Mouse (Mus musculus): Measurements from ENCODE around the gene Ipo5.

Gene Ipo5

DNA sequence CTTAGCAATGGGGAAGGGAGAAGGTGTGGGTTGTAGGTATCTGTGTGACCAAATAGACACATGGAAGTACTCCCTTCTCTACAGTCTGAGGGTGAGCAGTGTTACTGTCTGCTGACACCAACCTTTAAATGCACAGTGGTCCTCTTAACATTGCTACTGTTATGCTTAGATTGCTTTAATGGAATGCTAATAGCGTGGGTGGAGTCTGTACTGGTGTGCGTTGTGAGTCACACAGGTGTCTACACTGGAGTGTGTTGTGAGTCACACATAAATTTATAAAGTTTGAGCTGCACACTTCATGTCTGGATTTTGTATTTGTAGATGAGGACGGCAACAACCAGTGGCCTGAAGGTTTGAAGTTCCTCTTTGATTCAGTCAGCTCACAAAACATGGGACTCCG is 10.8 kb downstream of the Ipo5 start:
- DNase-seq (ENCODE audit: inconsistent age in 2 of 2, low spot score in 1 of 2) = no peak

DNA sequence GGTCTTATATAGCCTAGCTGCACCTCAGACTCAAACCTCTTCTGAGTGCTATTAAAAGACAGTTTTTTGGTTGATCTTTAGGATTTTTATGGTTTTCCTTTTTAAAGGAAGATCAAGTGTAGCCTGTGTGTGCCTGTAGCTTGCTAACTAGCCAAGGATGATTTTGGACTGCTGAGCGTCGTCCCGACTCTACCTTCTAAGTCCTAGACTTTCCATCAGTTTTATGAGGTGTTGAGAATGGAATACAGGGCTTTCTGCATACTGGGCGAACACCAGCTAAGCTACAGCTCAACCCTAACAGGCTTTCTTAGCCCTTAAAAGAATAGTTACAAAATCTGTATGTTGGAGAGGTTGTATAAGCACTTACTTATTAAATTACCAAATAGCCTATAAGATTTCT is 13.0 kb downstream of the Ipo5 start:
- no peak for DNase-seq (ENCODE audit: inconsistent age in 2 of 2, low spot score in 1 of 2)

DNA sequence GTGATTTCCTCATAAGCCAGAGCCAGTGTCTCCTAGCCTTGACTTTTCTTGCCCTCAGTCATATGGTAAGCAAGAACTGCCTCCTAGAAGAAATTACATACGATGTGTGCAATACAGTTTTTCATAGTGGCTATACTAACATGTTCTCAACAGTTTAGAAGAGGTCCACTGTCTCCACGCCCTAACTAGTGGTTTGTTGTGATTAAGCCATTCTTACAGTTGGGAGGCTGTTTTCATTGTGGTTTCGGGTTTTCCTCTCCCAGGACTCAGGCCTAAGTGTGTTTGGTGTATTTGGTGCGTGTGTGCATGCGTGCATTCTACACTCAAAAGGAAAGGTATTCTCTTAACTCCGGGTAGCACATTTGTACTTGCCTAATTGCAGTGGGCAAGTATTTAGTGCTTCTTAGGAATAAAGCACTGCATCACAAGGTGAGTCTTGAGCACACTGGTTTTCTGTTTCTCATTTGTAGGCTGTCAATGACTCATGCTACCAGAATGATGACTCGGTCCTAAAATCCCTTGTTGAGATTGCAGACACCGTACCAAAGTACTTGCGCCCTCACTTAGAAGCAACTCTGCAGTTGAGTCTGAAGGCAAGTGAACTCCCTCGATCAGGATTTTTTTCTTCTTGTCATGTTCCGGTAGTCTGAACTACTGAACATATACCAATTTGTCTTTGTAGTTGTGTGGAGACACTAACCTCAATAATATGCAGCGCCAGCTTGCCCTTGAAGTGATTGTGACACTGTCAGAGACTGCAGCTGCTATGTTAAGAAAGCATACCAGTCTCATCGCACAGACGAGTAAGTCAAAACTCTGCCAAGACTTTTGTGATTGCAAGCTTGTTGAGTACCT is 14.9 kb downstream of the Ipo5 start:
- DNase-seq (ENCODE audit: inconsistent age in 2 of 2, low spot score in 1 of 2) = peak in 1 of 2 experiments; percentile 71

DNA sequence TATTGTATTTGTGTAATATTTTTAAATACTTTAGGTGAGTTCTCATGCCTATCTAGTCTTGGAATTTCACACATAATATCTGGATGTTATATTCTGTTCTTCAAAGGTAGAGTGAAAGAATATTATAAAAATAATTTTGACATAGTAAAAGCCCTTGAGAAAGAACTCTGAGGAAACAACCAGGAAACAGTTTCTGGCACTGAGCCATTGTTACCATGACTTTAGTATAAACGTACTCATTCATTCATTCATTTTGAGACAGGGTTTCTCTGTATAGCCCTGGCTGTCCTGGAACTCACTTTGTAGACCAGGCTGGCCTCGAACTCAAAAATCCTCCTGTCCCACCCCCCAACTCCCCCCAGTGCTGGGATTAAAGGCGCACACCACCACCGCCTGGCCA is 20.2 kb downstream of the Ipo5 start:
- DNase-seq (ENCODE audit: inconsistent age in 2 of 2, low spot score in 1 of 2) = no peak

DNA sequence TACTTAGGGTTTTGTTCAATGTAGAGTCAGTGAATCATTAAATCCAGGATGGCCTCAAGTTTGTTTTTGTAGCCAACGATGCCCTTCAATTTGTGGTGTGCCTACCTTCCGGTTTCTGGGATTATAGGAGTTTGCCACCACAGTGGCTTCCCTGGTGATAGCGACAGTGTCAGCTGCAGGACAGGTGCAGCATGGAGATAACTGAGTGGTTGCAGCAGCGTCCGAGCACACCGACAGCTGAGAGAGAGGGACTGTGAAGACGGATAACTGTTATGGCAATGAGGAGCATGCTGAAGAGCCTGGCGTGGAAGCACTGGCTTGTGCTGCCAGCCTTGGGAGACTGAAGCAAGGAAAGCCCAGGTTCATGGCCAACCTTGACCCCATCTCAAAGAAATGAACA is 22.6 kb downstream of the Ipo5 start:
- DNase-seq (ENCODE audit: inconsistent age in 2 of 2, low spot score in 1 of 2) = no peak

DNA sequence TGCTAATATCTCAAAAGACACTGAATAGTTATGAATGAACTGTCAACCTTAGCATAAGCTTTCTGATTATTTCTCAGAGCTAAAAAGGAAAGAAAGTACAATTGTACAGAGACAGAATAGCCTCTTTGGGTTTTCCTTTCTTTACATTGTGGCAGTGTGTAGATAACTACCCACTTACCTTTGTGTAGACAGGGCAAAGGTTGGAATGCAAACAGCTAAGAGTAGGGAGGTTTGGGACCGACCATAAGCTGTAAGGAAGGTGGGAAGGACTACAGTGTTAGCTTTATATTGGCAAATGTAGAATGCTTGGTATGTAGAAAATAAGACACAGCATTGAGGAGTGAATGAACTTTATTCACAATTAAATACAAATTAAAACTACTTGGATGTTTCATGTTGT is 26.1 kb downstream of the Ipo5 start:
- DNase-seq (ENCODE audit: inconsistent age in 2 of 2, low spot score in 1 of 2) = no peak

DNA sequence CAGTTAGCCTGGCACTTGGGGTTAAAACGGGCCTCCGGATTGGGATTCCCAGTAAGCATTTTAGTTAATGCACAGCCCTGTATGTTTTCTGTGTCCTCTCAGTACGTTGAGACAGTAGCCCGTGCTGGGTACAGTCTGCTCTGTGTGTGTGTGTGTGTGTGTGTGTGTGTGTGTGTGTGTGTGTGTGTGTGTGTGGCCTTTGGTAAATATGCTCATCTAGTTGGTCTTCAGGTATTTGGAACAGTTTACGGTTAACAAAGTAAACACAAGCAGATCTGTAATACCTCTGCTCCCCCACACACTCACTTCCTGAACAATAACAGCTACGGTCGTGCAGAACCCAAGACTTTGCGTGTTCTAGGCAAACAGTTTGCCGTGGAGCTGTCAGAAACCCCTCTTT is 31.8 kb downstream of the Ipo5 start:
- no peak for DNase-seq (ENCODE audit: inconsistent age in 2 of 2, low spot score in 1 of 2)

DNA sequence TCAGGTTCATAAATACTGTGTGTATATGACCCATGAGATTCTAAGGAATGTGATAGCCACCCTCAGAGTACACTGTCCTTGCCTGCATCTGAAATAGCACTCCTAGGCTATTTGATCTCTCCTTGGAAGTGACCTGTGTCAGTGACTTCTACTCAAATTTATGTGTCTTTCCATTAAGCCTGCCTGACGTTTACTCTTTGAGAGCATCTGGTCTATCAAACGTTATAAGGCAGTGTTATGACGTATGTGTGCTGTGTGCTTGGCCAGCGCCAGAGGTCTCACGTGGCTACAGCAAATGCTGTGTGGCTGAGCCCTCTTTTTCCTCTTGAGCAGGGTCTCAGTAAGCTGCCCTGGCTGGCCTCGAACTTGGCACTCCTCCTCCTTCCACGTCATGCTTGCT is 34.1 kb downstream of the Ipo5 start:
- no peak for DNase-seq (ENCODE audit: inconsistent age in 2 of 2, low spot score in 1 of 2)

DNA sequence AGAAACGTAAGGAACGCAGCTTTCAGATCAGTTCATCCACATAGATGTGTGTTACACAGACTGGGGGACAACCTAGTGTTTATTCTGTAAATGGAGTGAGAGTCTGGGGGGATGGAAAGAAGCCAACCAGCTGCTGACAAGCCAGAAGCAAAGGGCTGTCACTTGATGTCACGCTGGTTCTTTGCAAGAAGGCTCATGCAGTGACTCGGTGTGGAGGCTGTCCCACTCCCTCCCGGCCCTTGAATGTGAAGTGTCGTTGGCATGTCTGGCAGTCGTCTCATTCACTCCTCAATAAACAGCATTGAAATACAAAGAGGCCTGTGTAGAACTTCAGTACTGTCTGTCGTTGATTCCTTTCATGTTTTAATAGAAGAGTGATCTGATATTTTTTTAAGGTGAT is 36.1 kb downstream of the Ipo5 start:
- DNase-seq (ENCODE audit: inconsistent age in 2 of 2, low spot score in 1 of 2) = no peak

DNA sequence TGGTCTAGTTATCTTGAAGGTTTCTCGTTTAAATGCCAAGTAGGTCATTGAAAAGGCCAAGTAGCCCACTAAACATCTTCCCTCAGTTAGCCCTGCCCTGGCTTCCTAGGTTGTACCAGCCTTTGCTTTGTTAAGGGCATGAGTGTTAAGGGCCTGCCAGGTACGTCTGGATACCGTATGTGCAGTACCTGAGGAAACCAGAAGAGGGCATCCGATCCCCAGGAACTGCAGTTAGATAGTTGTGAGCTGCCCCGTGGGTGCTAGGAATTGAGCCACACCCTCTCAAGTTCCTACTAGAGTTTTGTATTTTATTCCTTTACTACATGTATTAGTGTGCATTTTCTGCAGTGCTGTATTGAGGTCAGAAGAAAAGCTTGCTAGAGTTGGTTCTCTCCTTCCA is 38.0 kb downstream of the Ipo5 start:
- DNase-seq (ENCODE audit: inconsistent age in 2 of 2, low spot score in 1 of 2) = no peak

DNA sequence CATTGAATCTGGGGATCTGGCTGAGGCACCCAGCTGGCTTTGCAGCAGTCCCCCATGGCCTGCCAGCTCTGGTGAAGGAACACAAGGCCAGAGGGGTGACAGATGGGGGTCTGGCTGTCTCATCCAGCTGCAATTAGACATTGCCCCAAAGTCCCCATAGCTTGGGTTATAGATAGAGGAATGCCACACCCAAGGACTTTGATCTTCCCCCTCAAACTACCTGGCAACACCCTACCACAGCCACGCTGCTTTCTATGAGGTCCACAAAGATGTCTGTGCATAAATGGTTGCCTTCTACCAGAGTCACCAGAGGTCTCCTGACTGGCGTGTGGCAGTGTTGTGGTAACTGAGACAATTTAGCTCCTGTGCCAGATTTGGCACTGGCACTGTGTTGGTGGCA is 39.0 kb downstream of the Ipo5 start:
- no peak for DNase-seq (ENCODE audit: inconsistent age in 2 of 2, low spot score in 1 of 2)

DNA sequence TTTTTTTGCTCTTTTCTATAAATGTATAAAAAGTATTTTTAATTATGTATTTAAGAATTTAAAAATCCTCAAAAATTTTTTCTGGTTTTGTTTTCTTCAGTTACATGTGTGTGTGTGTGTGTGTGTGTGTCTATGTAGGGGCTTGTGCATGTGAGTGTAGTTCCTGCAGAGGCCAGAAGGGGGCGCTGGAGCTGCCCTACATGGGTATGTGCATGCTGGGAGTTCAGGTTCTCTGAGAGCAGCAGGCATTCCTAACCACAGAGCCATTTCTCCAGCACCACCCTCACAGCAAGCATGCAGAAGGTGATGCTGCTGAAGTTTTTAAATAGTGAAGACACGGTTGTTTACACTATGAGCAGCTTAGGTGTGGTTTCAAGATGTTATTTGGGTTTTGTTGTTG is 41.4 kb downstream of the Ipo5 start:
- DNase-seq (ENCODE audit: inconsistent age in 2 of 2, low spot score in 1 of 2) = no peak

DNA sequence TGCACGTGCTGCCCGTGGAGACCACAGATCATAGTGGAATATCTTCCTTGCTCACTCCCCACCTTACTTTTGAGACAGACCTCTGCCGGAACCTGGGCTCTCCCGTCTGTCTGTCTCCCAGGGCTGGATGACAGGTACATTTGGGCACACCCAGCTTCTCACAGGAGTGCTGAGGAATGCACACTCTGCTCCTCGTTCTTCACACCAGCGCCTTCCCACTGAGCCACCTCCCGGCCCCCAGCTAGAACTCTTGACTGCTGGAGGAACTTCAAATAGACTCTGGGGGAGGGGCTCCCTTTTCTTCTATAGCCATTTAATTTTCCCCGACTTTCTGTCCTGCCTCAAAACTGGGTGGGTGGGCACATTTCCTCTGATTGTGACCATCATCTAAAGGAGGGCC is 49.5 kb downstream of the Ipo5 start:
- DNase-seq (ENCODE audit: inconsistent age in 2 of 2, low spot score in 1 of 2) = no peak

DNA sequence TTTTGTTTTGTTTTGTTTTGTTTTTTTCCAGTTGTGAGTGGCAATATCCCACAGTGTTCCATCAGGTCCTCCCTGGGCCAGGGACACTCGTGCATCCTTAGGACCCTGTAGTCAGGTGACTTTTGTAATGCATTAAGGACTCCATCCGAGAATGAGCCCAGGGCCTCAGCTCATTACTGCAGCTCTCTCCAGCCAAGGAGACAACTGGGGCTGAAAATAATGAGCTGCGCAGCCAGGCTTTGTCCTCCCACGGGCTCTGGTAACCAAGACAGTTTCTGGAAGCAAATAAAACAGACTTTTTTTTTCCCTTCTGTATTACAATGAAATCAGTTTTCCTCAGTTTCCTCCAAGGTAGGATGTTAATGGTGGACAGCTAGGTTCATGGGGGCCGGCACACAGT is 50.0 kb downstream of the Ipo5 start:
- DNase-seq (ENCODE audit: inconsistent age in 2 of 2, low spot score in 1 of 2) = no peak

DNA sequence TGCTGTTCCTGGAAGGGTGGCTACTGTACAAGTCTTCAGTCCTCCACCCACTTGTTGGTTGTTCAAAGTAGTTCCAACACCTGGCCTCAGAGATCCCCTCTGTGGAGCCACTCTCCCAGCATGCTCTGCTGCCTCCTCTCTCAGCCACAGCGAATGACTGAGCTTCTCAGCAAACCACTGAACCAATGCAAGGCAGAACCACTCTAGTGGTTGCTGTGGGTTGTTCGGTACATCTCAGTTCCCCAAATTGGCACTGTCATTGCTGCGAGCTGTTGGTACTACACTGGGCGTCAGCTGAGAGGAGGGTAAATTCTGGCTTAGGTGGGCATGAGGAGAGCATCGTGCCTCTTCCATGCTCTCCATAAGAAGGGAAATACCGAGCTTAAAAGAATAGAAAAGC is 56.0 kb downstream of the Ipo5 start:
- no peak for DNase-seq (ENCODE audit: inconsistent age in 2 of 2, low spot score in 1 of 2)

DNA sequence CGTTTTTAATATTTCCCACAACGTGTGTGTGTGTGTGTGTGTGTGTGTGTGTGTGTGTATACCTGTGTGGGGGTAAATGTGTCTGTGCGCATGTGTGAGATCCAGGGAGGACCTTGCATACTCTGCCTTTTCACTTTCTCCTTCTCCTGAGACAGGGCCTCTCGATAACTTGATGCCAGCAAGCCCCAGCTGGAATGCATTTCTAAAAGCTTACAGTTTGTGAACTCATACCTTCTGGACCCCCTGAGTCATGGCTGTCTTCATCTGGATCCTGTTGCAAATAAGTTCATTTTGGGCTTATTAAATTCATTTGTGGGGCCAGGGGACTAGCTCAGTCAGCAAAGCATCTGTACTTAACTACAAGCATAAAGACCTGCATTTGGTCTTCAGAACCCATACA is 57.7 kb downstream of the Ipo5 start:
- no peak for DNase-seq (ENCODE audit: inconsistent age in 2 of 2, low spot score in 1 of 2)

DNA sequence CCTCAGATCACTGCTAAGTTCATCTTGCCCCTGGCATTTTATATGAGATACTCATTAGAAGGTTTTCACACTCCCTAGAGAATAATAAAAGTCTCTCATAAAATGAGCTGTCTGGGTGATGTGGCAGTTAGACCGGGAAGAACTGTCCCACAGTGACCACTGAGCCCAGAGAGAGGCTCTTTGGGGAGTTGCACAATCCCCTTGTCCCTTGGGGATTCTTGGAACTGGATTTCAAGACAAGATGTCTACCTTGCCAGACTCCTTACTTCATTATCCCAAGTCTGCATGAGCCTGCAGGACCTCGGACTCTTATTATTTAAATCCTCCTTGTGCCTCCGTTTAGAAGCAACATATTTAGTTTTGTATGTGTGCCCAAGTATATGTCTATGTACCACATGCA is 58.6 kb downstream of the Ipo5 start:
- no peak for DNase-seq (ENCODE audit: inconsistent age in 2 of 2, low spot score in 1 of 2)

DNA sequence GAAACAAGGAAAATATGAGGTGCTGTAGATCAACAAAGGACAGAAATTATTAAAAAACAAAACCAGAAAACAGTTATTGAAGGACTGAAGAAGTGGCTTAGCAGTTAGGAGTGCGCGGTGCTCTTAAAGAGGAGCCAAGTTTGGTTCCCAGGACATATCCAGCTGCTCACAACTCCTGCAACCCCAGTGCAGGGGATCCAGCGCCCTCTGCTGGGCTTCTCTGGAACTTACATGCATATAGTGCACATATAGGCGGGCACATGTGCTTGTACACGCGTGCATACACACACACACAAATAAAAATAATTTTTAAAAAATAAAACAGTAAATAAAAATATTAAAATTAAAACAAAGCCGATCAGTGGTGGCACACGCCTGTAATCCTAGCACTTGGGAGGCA is 59.6 kb downstream of the Ipo5 start:
- DNase-seq (ENCODE audit: inconsistent age in 2 of 2, low spot score in 1 of 2) = peak in 1 of 2 experiments; percentile 56

DNA sequence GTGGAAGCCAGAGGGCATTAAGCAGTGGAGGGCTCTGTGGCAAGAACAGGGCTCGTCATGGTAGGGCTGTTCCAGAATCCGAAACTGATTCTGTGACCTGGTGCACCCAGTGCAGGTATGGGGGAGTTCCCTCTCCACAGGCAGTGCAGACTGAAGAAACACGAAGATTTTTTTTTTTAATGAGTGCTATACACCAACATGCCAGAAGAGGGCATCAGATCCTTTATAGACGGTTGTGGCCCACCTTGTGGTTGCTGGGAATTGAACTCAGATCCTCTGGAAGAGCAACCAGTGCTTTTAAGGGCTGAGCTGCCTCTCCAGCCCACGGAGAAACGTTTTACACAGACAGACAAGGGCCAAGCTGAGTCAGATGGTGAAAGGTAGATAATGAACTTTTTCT is 60.3 kb downstream of the Ipo5 start:
- DNase-seq (ENCODE audit: inconsistent age in 2 of 2, low spot score in 1 of 2) = no peak

DNA sequence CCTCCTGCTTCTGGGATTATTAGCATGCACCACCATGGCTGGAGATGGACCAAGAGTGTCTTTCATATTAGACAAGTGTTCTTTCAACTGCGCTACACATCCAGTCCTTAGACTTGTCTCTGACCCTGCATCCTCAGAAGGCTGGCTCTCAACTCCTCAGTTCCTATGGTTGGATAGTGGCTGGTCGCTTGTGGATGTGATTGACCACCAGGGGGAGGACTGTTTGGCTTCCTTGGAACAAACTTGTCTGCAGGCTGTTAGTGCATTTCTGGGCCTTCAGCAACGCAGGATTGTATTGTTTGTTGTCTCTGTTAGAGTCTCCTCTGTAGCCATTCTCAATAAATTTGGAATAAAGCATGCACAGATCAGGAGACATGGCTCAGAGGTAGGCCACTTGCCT is 68.5 kb downstream of the Ipo5 start:
- peak in 1 of 2 experiments; percentile 60 for DNase-seq (ENCODE audit: inconsistent age in 2 of 2, low spot score in 1 of 2)

DNA sequence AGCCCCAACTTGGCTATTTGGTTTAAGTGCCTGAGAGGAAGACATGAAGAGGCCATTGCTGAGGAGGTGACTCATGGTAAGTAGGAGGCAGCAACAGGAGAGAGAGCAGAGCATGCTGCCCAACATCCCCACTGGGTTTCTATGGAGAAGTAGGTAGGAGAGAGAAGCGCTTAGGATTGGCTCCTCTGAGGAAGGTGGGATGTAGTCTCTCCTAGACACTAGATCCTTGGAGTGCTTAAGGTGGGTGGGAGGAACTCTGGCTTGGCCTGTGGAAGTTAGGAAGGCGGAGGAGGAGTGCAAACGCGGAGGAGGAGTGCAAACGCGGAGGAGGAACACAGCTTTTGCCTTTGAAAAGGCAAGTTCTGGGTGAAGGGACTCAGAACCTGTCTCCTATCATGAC is 78.1 kb downstream of the Ipo5 start:
- no peak for DNase-seq (ENCODE audit: inconsistent age in 2 of 2, low spot score in 1 of 2)
